Mouse (Mus musculus) G1E (cell line): ENCODE data around the gene Abhd14b. TPM values are rescaled to one million over a fixed set of nuclear protein-coding genes. Genes with fewer than 3 reads are reported as not detected.
A peak's percentile ranks its signal among the peaks of the same experiment; 100 is the strongest.

Source experiments
- ATAC-seq: 2 replicates; pipeline ENCODE4 v1.8.0; 2016; ENCODE audit warnings: mild to moderate bottlenecking; ENCODE audit not compliant: insufficient number of reproducible peaks, poor library complexity, low FRiP score, severe bottlenecking; ENCODE audit errors: extremely low read depth
- DNase-seq: peaks from one replicate; pipeline ENCODE4 v3.0.0; 2012; ENCODE audit warnings: low spot score
- H3K27me3 ChIP-seq: 2 replicates; pipeline ENCODE4 v1.6.1; 2012; ENCODE audit warnings: mild to moderate bottlenecking, low read length, inconsistent platforms; ENCODE audit not compliant: insufficient read depth
- H3K36me3 ChIP-seq: replicated peaks from 2 replicates; pipeline ENCODE3; 2012; ENCODE audit warnings: mild to moderate bottlenecking, inconsistent platforms
- H3K4me1 ChIP-seq: 2 replicates; pipeline ENCODE4 v1.6.1; 2012; ENCODE audit warnings: low read depth, low read length, inconsistent platforms, mixed read lengths; ENCODE audit not compliant: insufficient read depth
- H3K4me3 ChIP-seq: 2 replicates; pipeline ENCODE4 v1.5.1; 2012; ENCODE audit warnings: low read depth, mild to moderate bottlenecking, inconsistent platforms, low read length, moderate library complexity, mixed read lengths
- H3K9me3 ChIP-seq: replicated peaks from 2 replicates; pipeline ENCODE4 v1.6.1; 2012; ENCODE audit warnings: inconsistent platforms
- CTCF ChIP-seq: IDR thresholded peaks from 2 replicates; pipeline ENCODE4 v1.5.1; 2012; ENCODE audit warnings: low read depth, low read length, inconsistent platforms, mixed read lengths
- GATA1 ChIP-seq: IDR thresholded peaks from 2 replicates; pipeline ENCODE4 v1.6.1; 2012; ENCODE audit warnings: borderline replicate concordance, low read length, inconsistent platforms, mixed read lengths
- GATA2 ChIP-seq: IDR thresholded peaks from 2 replicates; pipeline ENCODE4 v1.6.1; 2012; ENCODE audit warnings: low read depth, low read length, inconsistent platforms, borderline replicate concordance
- POLR2AphosphoS5 ChIP-seq: IDR thresholded peaks from 2 replicates; pipeline ENCODE4 v1.6.1; 2012; ENCODE audit warnings: low read depth, low read length, inconsistent platforms; ENCODE audit not compliant: insufficient replicate concordance
- TAL1 ChIP-seq: conservative IDR thresholded peaks from 2 replicates; pipeline ENCODE4 v1.6.1; 2012; ENCODE audit warnings: low read depth, low read length, inconsistent platforms, mixed read lengths
- polyA plus RNA-seq: library from polyadenylated mRNA; stranded (reverse); fragments of >175 nt; gene quantifications from 2 replicates; pipeline ENCODE4 v1.2.3, GENCODE M21; 2012
- total RNA-seq, 2 experiments: library from RNA; stranded (forward) in 1 of 2; stranded (reverse) in 1 of 2; fragments of 200-1000 nt in 1 of 2; fragments of >200 nt in 1 of 2; fragmentation: Nextera tagmentation in 1 of 2; gene quantifications; 2 replicates each; pipeline ENCODE4 v1.2.3; 2014 to 2017

Gene Abhd14b
- total and polyA plus RNA-seq, 3 experiments, result 2.3 to 6.9 (median 2.6) TPM

GRCm38 (mm10) chr9:106451899-106452298 is 4.6 kb downstream of the Abhd14b start:
- H3K36me3 ChIP-seq, result no peaks in the 10 kb centered on the region
- ATAC-seq (no peak), DNase-seq (no peak)
- peaks cover 69% of the 10 kb centered on the region for H3K4me1 ChIP-seq
- H3K4me3 ChIP-seq, result no peak overlapping the region
- H3K9me3 ChIP-seq, result no peaks in the 10 kb centered on the region
- H3K27me3 ChIP-seq, result peaks cover 68% of the 10 kb centered on the region
- TF ChIP-seq GATA2 (no peak), TAL1 (no peak), GATA1 (no peak), POLR2AphosphoS5 (no peak)

- Histone ChIP-seq H3K9me3 (no peaks in the 10 kb centered on the region), H3K36me3 (no peaks in the 10 kb centered on the region), H3K4me3 (no peak overlapping the region; the same call in 1 of the 2 replicates), H3K27me3 (peaks cover 72% of the 10 kb centered on the region), H3K4me1 (peaks cover 65% of the 10 kb centered on the region)
- TF ChIP-seq GATA1 (no peak), TAL1 (no peak), GATA2 (no peak), POLR2AphosphoS5 (no peak), CTCF (no peak)
- DNase-seq (no peak), ATAC-seq (no peak)
These were observed 5.1 kb downstream of the Abhd14b start for GRCm38 (mm10) chr9:106452351-106452750.

GRCm38 (mm10) chr9:106452821-106453220 is 5.6 kb downstream of the Abhd14b start:
- DNase-seq (no peak), ATAC-seq (no peak)
- Histone ChIP-seq H3K27me3 (peaks cover 76% of the 10 kb centered on the region), H3K9me3 (no peaks in the 10 kb centered on the region), H3K36me3 (no peaks in the 10 kb centered on the region), H3K4me1 (peaks cover 60% of the 10 kb centered on the region), H3K4me3 (peak overlapping the region; percentile 73)
- TF ChIP-seq CTCF (no peak), TAL1 (no peak), GATA2 (no peak)

- Histone ChIP-seq H3K36me3 (no peaks in the 10 kb centered on the region), H3K4me1 (peaks cover 54% of the 10 kb centered on the region), H3K4me3 (peak within 1 kb of the TSS; percentile 73), H3K27me3 (peaks cover 82% of the 10 kb centered on the region), H3K9me3 (no peaks in the 10 kb centered on the region)
- TF ChIP-seq GATA2, result no peak
- TF ChIP-seq CTCF, result no peak
- no peak for TF ChIP-seq TAL1
- no peak for TF ChIP-seq POLR2AphosphoS5
- TF ChIP-seq GATA1, result no peak
- DNase-seq (peak; percentile 76), ATAC-seq (peak; percentile 29)
These were observed 6.2 kb downstream of the Abhd14b start, which contains the start of gene Pcbp4 for GRCm38 (mm10) chr9:106453271-106454070. Pcbp4 (plus strand) TSS chr9:106453291.

- Histone ChIP-seq H3K9me3 (no peaks in the 10 kb centered on the region), H3K36me3 (no peaks in the 10 kb centered on the region), H3K4me1 (peaks cover 48% of the 10 kb centered on the region), H3K4me3 (peak overlapping the region; percentile 73), H3K27me3 (peaks cover 86% of the 10 kb centered on the region)
- DNase-seq (no peak), ATAC-seq (no peak)
- TF ChIP-seq GATA2 (no peak), CTCF (no peak), TAL1 (no peak)
These were observed 7.0 kb downstream of the Abhd14b start for GRCm38 (mm10) chr9:106454071-106454761.

GRCm38 (mm10) chr9:106454888-106455681 is 7.8 kb downstream of the Abhd14b start:
- Histone ChIP-seq H3K36me3 (no peaks in the 10 kb centered on the region), H3K4me1 (peaks cover 48% of the 10 kb centered on the region), H3K27me3 (peaks cover 90% of the 10 kb centered on the region), H3K9me3 (no peaks in the 10 kb centered on the region), H3K4me3 (no peak overlapping the region)
- no peak for TF ChIP-seq GATA2
- TF ChIP-seq CTCF, result no peak
- no peak for TF ChIP-seq POLR2AphosphoS5
- no peak for TF ChIP-seq GATA1
- TF ChIP-seq TAL1, result no peak
- ATAC-seq, result no peak
- DNase-seq, result no peak
